In the genomic region with DNA sequence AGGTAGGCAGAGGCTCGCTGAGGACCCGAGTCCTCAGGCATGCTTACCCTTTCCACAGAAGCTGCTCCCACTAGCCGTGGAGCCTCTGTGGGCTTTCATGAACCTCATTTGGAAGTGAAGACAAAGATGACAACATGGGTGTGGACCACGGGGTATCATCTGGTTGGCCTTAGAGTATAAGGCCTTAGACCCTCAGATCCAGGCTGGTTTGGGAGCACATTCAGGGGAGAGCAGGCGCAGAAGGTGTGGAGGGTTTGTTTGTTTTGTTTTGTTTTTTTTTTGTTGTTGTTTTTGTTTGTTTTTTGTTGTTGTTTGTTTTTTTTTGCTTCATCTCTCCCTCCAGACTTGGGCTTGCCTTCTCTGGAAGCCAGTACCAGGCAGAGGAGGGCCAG, we compare ENCODE assay signal across 13 mouse cellular contexts. TPM values are rescaled to one million over a fixed set of nuclear protein-coding genes. Genes with fewer than 3 reads are reported as not detected.
A peak's percentile ranks its signal among the peaks of the same experiment; 100 is the strongest.
DNase-seq lines count a peak whose midpoint lies in the region; ATAC-seq and TF ChIP-seq lines count a peak whose summit lies in the region.
"Had no signal": no experiment of that assay in that cellular context is flagged by ENCODE, and none has a peak within 500 bp of the region (broad histone marks: within the 10 kb centered on the region; RNA-seq: fewer than 3 reads in every experiment).

No protein-coding gene starts in this region.

- no peak overlapping the region for H3K4me2 ChIP-seq in heart, embryonic 15.5 days
- H3K4me2 ChIP-seq in forebrain, embryonic 11.5 days (ENCODE audit: low read depth, low read length, severe bottlenecking): 0 out of 2 replicates have a peak overlapping the region, but pooled peaks have one; percentile 18
- peak overlapping the region; percentile 21; the same call in 1 of the 2 replicates for H3K4me2 ChIP-seq in midbrain, embryonic 11.5 days
- H3K4me2 ChIP-seq in stomach, postnatal 0 days (replicated peaks; ENCODE audit: low read depth): no peak overlapping the region
- H3K4me2 ChIP-seq: liver, embryonic 15.5 days had no signal

- intact Hi-C loops in heart, postnatal 14 days (cut with DNase I): loop anchor here (5.0 kb wide), 1 partner anchor 299 kb away; no protein-coding TSS in a partner anchor
- intact Hi-C loops in left cerebral cortex, postnatal 10 days (cut with DNase I): loop anchor here (5.0 to 10.0 kb wide), 3 partner anchors 39 to 526 kb away; no protein-coding TSS in a partner anchor

- H3K4me1 ChIP-seq in heart, embryonic 15.5 days (replicated peaks): peaks cover 82% of the 10 kb centered on the region
- H3K4me1 ChIP-seq in embryonic facial prominence, embryonic 10.5 days: peaks cover 88% of the 10 kb centered on the region
- peaks cover 50% of the 10 kb centered on the region for H3K4me1 ChIP-seq in forebrain, embryonic 11.5 days (replicated peaks; ENCODE audit: control insufficient read depth, insufficient read depth, low read length)
- peaks cover 87% of the 10 kb centered on the region for H3K4me1 ChIP-seq in midbrain, embryonic 11.5 days (ENCODE audit: control insufficient read depth, insufficient read depth, low read length)
- no peaks in the 10 kb centered on the region for H3K4me1 ChIP-seq in stomach, postnatal 0 days (replicated peaks; ENCODE audit: control insufficient read depth, insufficient read depth)
- H3K4me1 ChIP-seq: liver, embryonic 15.5 days had no signal

- no peak overlapping the region for H3K4me3 ChIP-seq in heart, embryonic 15.5 days
- H3K4me3 ChIP-seq in embryonic facial prominence, embryonic 10.5 days: no peak overlapping the region
- H3K4me3 ChIP-seq in forebrain, embryonic 11.5 days (ENCODE audit: low read depth, low read length): no peak overlapping the region
- H3K4me3 ChIP-seq in midbrain, embryonic 11.5 days (ENCODE audit: low read depth, low read length): no peak overlapping the region
- no peak overlapping the region for H3K4me3 ChIP-seq in stomach, postnatal 0 days (ENCODE audit: low read depth, low read length)
- H3K4me3 ChIP-seq: liver, embryonic 15.5 days; megakaryocyte, embryonic 14.5 days had no signal

- no peaks in the 10 kb centered on the region for H3K9me3 ChIP-seq in heart, embryonic 15.5 days (replicated peaks)
- H3K9me3 ChIP-seq in embryonic facial prominence, embryonic 10.5 days: no peaks in the 10 kb centered on the region
- no peaks in the 10 kb centered on the region for H3K9me3 ChIP-seq in forebrain, embryonic 11.5 days (ENCODE audit: control insufficient read depth, low read length)
- no peaks in the 10 kb centered on the region for H3K9me3 ChIP-seq in midbrain, embryonic 11.5 days (ENCODE audit: control insufficient read depth, low read length)
- no peaks in the 10 kb centered on the region for H3K9me3 ChIP-seq in stomach, postnatal 0 days (ENCODE audit: control insufficient read depth, low read length)
- H3K9me3 ChIP-seq: liver, embryonic 15.5 days; megakaryocyte, embryonic 14.5 days had no signal

- H3K9ac ChIP-seq in heart, embryonic 15.5 days: no peak overlapping the region
- 0 out of 2 replicates have a peak overlapping the region, but pooled peaks have one; percentile 23 for H3K9ac ChIP-seq in forebrain, embryonic 11.5 days (ENCODE audit: low read length)
- H3K9ac ChIP-seq in midbrain, embryonic 11.5 days (ENCODE audit: low read length): no peak overlapping the region
- H3K9ac ChIP-seq in stomach, postnatal 0 days (ENCODE audit: low read length): no peak overlapping the region
- H3K9ac ChIP-seq: liver, embryonic 15.5 days had no signal

- no peak for ATAC-seq in heart, embryonic 15.5 days (replicated peaks; ENCODE audit: insufficient number of reproducible peaks, insufficient read depth, low FRiP score, low read depth)
- ATAC-seq in forebrain, embryonic 11.5 days (replicated peaks; ENCODE audit: low FRiP score): no peak
- ATAC-seq in midbrain, embryonic 11.5 days (ENCODE audit: low FRiP score): no peak
- ATAC-seq in stomach, postnatal 0 days (ENCODE audit: low FRiP score, low TSS enrichment): no peak
- ATAC-seq: Patski had no signal

- 0 out of 2 replicates have a peak, but pooled peaks cover 7% of the 10 kb centered on the region for H3K27me3 ChIP-seq in heart, embryonic 15.5 days
- H3K27me3 ChIP-seq in embryonic facial prominence, embryonic 10.5 days (replicated peaks; ENCODE audit: low read depth, poor library complexity, severe bottlenecking): peaks cover 51% of the 10 kb centered on the region
- H3K27me3 ChIP-seq in forebrain, embryonic 11.5 days (ENCODE audit: control insufficient read depth, insufficient read depth, low read length): peaks cover 2% of the 10 kb centered on the region
- H3K27me3 ChIP-seq in midbrain, embryonic 11.5 days (ENCODE audit: control insufficient read depth, insufficient read depth, low read length): no peaks in the 10 kb centered on the region
- H3K27me3 ChIP-seq in stomach, postnatal 0 days (ENCODE audit: control insufficient read depth, insufficient read depth, low read length): no peaks in the 10 kb centered on the region
- H3K27me3 ChIP-seq: Patski had no signal

- no peak for DNase-seq in heart, postnatal 14 days
- no peak for DNase-seq in embryonic facial prominence, embryonic 10.5 days (ENCODE audit: low spot score)
- DNase-seq in forebrain, embryonic 11.5 days (ENCODE audit: low spot score): no peak
- DNase-seq in midbrain, embryonic 11.5 days (ENCODE audit: low spot score, missing footprints): peak; percentile 94
- no peak for DNase-seq in stomach, postnatal 0 days (ENCODE audit: low spot score)
- no peak for DNase-seq in left cerebral cortex, postnatal 10 days (ENCODE audit: extremely low spot score in 1 of 2, low spot score in 2 of 2)
- DNase-seq in kidney, adult 18-20 months: no peak
- DNase-seq: adrenal gland, adult 2 months; kidney, postnatal 25 days had no signal

- WGBS in heart, embryonic 15.5 days: 57% methylated on average over 5 of the region's 5 CpGs
- 56% methylated on average over 5 of the region's 5 CpGs for WGBS in embryonic facial prominence, embryonic 10.5 days
- WGBS in forebrain, embryonic 11.5 days: 60% methylated on average over 5 of the region's 5 CpGs
- WGBS in midbrain, embryonic 11.5 days: 30% methylated on average over 5 of the region's 5 CpGs
- WGBS in stomach, postnatal 0 days: 71% methylated on average over 5 of the region's 5 CpGs

- no peak for TF ChIP-seq EP300 in stomach, postnatal 0 days (optimal IDR thresholded peaks at IDR 0.05)

- H3K27ac ChIP-seq in heart, embryonic 15.5 days: peak overlapping the region; percentile 92
- H3K27ac ChIP-seq in embryonic facial prominence, embryonic 10.5 days (replicated peaks): peak overlapping the region; percentile 80
- H3K27ac ChIP-seq in forebrain, embryonic 11.5 days (ENCODE audit: low read depth, low read length): peak overlapping the region; percentile 63
- H3K27ac ChIP-seq in midbrain, embryonic 11.5 days (ENCODE audit: low read depth, low read length): peak overlapping the region; percentile 73
- H3K27ac ChIP-seq in stomach, postnatal 0 days (replicated peaks): no peak overlapping the region
- H3K27ac ChIP-seq: liver, embryonic 15.5 days had no signal

- no peak for TF ChIP-seq CTCF in stomach, postnatal 0 days (IDR thresholded peaks at IDR 0.05; ENCODE audit: low read depth)

- no peaks in the 10 kb centered on the region for H3K36me3 ChIP-seq in heart, embryonic 15.5 days
- no peaks in the 10 kb centered on the region for H3K36me3 ChIP-seq in embryonic facial prominence, embryonic 10.5 days (replicated peaks)
- H3K36me3 ChIP-seq in forebrain, embryonic 11.5 days (ENCODE audit: control insufficient read depth, insufficient read depth, low read length): no peaks in the 10 kb centered on the region
- H3K36me3 ChIP-seq in midbrain, embryonic 11.5 days (ENCODE audit: control insufficient read depth, insufficient read depth, low read length): no peaks in the 10 kb centered on the region
- H3K36me3 ChIP-seq in stomach, postnatal 0 days (ENCODE audit: control insufficient read depth, insufficient read depth, low read length): no peaks in the 10 kb centered on the region
- H3K36me3 ChIP-seq: liver, embryonic 15.5 days had no signal

RNA-seq across cellular contexts. Expression of gene Tpra1, which starts 36.6 kb away (rescaled TPM):
- polyA plus RNA-seq in heart, embryonic 15.5 days (2015; fragmentation: Nextera tagmentation; extraction: Ambion mirVana): 41.4 and 54.7 TPM in 2 replicates
- 10 to 100 TPM; 34.7 to 38.9 TPM for total RNA-seq in heart, postnatal 14 days (2021)
- polyA plus RNA-seq in embryonic facial prominence, embryonic 10.5 days (2016; fragmentation: Nextera tagmentation; extraction: Ambion mirVana): 54.4 and 56.7 TPM in 2 replicates
- 39.4 and 40.7 TPM in 2 replicates for polyA plus RNA-seq in forebrain, embryonic 11.5 days (2014; fragmentation: Nextera tagmentation; extraction: Ambion mirVana)
- polyA plus RNA-seq in midbrain, embryonic 11.5 days (2014; fragmentation: Nextera tagmentation; extraction: Ambion mirVana): 36.9 and 39.6 TPM in 2 replicates
- polyA plus RNA-seq in stomach, postnatal 0 days (2015; fragmentation: Nextera tagmentation; extraction: Ambion mirVana): 39.8 and 42.8 TPM in 2 replicates
- 10 to 100 TPM; 34.2 to 34.9 TPM for total RNA-seq in left cerebral cortex, postnatal 10 days (2021)

RNA-seq across cellular contexts. Expression of gene Mcm2, which starts 40.1 kb away (rescaled TPM):
- polyA plus RNA-seq in heart, embryonic 15.5 days (2015; fragmentation: Nextera tagmentation; extraction: Ambion mirVana): 68.2 and 94.2 TPM in 2 replicates
- total RNA-seq in heart, postnatal 14 days (2021): 10 to 100 TPM; 11.0 to 15.4 TPM
- 262 and 280 TPM in 2 replicates for polyA plus RNA-seq in embryonic facial prominence, embryonic 10.5 days (2016; fragmentation: Nextera tagmentation; extraction: Ambion mirVana)
- 248 and 259 TPM in 2 replicates for polyA plus RNA-seq in forebrain, embryonic 11.5 days (2014; fragmentation: Nextera tagmentation; extraction: Ambion mirVana)
- 210 and 212 TPM in 2 replicates for polyA plus RNA-seq in midbrain, embryonic 11.5 days (2014; fragmentation: Nextera tagmentation; extraction: Ambion mirVana)
- polyA plus RNA-seq in stomach, postnatal 0 days (2015; fragmentation: Nextera tagmentation; extraction: Ambion mirVana): 24.2 and 25.0 TPM in 2 replicates
- total RNA-seq in left cerebral cortex, postnatal 10 days (2021): 1 to 10 TPM; 6.1 to 6.5 TPM

Comparison
In these comparisons a context has a peak if more than half of its experiments do, and no peak if none do; other contexts are left out.
1. H3K4me2 ChIP-seq: peak in forebrain, embryonic 11.5 days (single experiment) and midbrain, embryonic 11.5 days (single experiment); none in heart, embryonic 15.5 days (single experiment) and stomach, postnatal 0 days (single experiment).